Mouse (Mus musculus): ENCODE results near the gene Tango6.
"Not testable (repeated sequence)": the region's sequence is repeated elsewhere in the genome, so short reads cannot be mapped to it uniquely, and the experiment has no call there.

Gene Tango6

DNA sequence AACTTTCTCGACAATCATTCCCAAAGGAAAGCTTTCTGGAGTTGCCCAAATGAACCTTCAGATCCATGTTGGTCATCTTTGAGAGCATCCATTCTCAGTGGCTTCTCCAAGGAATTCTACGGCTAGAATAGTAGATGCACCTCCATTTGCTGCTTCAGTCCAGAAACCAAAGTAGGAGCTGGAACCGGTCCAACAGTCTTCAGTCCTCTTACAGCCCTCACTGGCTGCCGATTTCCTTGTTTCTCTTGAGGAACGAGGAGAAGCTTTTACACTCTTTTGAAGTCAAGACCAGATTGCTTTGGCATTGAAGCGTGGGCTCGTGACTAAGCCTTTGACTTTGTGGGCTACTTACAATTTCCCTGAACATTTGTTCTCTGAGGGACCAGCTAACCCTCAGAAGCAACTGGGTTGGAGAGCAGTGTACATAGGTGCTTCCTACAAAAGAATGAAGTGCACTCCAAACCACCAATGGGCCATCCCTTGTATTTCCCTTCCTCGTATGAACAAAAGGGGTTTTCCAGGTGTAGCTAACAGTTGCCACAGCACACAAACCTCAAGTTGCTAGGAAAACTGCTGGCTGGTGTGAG is 197.3 kb downstream of the Tango6 start:
- peak; percentile 45 for DNase-seq (ENCODE audit: low spot score)

DNA sequence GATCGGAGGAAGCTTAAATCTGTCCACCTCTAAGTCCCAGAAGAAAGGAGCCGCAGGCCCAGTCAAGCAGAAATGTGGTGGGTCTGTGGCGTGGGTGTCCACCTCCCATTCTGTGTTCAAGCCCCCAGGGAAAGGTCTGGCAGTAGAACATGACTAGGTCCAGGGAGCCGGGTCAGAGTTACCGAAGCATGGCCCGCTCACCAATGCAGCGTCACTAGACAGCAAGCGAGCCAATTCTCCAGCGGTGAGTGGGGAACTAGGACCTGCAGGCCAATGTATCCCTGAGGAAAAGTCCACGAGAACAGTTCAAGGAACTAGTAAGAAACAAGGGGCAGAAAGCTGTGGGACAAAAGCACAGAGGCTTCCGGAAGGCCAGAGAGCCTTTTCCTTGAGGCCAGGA is 201.2 kb downstream of the Tango6 start:
- not testable (repeated sequence) for DNase-seq (ENCODE audit: low spot score)

DNA sequence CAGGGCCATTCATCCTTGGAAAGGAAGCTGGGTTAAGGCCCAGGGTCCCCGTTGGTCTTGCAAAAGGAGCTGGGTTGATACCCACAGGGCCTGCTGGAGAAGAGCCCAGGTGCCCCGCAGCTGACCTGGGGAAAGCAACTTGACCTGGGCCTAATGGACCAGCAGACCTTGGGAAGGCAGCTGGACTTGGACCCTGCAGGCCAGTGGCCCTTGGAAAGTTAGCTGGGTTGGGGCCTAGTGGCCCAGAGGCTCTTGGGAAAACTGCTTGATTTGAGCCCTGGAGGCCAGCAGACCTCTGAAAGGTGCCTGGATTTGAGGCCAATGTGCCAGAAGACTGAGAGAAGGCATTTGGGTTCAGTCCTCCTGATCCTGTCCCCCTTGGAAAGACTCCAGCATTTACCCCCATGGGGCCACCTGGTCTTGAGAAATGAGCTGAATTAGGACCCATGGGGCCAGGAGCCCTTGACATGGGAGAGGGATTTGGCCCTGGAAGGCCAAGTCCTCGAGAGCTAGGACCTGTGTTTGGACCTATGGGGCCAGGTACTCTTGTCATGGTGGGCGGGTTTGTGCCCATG is 202.0 kb downstream of the Tango6 start:
- not testable (repeated sequence) for DNase-seq (ENCODE audit: low spot score)

DNA sequence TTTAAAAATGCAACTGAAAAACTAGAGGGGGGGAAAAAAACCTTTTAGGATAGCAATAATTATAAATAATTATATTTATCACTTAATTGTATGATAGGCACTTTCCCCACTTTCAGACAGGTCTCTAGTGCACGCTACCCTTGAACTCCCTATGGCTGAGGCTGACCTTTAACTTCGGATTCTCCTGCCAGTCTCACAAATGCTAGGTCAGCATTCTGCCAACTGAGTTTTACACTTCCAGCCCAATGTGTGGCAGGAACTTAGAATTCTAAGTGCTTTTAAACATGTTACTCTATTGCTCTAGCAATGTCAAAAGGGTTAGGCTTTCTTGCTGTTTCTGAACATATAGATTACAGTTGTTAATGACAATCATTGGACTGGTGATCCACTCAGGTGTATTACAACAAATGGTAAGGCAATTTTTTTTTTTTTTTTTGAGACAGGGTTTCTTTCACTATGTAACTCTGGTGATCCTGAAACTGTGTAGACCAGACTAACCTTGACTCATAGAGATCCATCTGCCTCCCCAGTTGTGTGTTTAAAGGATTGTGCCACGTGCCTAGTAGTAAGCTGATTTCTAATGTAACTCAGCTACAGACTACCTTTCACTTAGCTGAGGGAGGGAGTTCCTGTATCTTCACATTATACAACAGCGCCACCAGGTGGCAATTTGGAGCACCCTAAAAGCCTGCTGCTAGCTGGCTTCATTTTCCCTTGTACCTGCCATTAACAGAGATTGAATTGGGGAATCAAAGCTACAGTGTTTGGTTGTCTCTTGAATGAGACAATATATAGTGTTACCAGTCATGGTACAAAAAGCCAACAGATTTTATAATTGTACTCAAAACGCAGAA is 204.7 kb downstream of the Tango6 start:
- peak; percentile 79 for DNase-seq (ENCODE audit: low spot score)

DNA sequence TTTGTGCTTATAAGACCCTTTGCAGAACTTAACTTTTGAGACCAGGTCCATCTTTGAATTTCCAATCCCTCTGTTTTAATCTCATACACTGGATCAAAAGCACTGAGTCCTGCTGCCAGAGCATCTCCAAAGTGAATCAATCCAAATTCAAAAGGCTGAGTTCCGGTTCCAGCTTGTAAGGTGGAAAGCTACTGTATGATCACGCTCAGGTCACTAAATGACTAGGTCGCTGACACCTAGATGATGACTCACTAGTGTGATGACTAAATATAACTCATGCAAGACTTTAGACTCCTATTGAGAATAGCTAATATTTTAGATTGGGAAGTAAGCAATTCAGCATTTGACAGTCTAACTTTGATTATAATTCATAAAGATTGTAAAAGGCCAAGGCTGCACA is 205.9 kb downstream of the Tango6 start:
- no peak for DNase-seq (ENCODE audit: low spot score)

DNA sequence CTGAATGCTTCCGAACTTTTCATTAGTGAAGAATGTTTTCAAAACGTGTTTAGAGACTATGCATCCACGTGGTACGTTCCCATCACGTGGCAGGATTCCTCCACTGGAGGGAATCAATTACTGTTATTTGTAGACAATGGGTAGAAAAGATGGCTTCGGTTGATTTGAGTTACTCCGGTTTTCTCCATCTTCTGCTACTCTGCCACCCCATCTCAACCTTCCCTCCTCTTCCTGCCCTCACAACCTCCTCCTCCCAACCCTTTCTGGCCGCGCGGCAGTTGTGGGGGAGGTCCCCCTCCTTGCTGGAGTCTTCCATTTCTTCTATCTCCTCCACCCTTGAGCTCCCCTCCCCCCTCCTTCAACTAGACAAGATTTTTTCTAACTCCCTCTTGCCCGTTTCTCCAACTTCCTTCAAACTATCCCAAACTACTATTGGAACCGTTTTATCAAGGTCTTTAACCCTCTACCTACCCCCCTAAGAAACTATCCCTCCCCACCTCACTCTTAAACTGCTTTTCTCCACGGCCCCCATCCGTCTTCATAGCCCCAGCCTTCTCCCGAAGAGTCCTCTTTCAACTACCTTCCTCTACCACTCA is 209.4 kb downstream of the Tango6 start:
- no peak for DNase-seq (ENCODE audit: low spot score)

DNA sequence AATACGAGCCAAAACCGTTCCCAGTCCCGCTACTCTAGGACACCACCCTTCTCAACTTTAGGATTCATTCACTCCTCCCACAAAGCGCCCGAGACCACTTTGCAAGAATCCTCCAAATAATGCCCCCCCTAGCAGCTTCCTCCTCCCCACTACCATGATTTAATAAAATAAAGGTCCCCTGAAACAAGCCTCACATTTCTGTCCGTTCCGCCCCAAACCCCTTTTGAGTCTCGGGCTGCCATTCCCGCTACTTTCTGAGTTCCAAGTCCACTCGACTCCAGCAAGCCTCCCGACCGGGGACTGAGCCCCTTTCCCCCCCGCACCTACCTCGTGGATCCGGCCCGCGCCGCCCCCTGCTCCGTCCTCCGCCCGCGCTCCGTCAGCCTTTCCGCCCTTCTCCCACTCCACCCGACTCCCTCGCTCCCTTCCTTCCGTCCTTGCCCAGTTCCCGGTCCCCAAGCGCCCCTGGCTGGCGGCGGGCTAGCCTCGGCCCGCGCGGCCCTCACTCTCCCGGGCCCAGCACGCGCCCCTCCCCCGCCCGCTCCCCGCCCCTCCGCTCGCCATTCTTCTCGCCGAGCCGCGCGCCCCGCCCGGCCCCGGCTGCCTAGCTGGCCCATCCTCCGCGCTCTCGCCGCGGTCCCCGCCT is 210.1 kb downstream of the Tango6 start:
- DNase-seq (ENCODE audit: low spot score): peak; percentile 33

DNA sequence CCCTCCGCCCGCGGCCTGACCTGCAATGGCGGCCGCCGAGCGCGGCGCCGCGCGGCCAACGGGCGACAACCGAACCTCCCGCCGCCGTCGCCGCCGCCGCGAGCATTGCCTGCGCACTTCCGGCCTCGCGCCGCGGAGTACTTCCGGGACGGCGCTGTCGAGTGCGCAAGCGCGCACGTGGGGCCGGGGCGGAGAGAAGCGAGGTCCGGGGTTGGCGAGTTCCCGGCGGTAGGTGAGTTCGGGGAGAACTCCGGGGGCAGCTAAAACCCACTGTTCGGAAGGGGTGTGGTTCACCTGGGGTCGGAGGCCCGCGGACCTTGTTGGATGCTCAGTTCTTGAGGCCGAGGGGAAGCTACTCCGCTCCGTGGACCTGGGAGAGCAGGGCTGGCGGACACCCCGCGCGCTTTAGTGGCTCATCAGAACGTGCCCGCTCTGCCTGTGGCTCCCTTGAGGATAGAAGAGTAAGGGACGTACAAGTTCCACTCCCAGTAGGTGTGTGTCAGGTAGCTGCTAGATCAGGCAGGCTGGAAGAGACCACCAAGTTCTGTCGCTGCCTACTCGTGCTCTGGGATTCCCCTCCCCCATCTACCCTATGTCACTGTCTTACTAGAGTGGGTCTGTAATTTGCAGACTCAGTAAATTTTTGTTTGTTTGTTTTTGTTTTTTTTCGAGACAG is 210.8 kb downstream of the Tango6 start, which contains the start of gene Utp4:
TSS of gene Utp4 (plus strand) at position 156 of the 676 bp plus-strand sequence.
- DNase-seq (ENCODE audit: low spot score): peak; percentile 87

DNA sequence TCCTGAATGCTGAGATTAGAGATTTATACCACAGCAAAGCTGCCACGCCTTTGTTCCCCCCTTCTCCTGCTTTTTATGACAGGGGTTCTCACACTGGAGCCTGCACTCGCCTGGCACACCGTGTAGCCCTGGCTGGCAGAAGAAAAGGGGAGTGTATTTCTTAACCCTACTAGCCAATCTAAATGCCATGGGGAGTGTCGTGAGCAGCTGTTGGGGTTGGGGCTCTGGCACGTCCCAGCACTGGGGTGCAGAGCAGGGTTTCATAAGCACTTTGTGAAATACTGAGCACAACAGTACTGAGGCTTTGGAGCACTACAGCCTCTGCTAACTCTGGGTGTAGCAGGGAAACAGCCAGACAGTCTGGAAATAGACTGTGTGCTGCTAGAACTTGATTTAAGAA is 216.6 kb downstream of the Tango6 start:
- DNase-seq (ENCODE audit: low spot score): no peak
